Mouse (Mus musculus) megakaryocyte-erythroid progenitor cell, adult 5-6 weeks (primary cell): ENCODE results near the gene Slc9a2. TPM values are rescaled to one million over a fixed set of nuclear protein-coding genes. Genes with fewer than 3 reads are reported as not detected.
"Not testable (repeated sequence)": the region's sequence is repeated elsewhere in the genome, so short reads cannot be mapped to it uniquely, and the experiment has no call there.

ENCODE experiments used
- ATAC-seq: replicated peaks from 2 replicates; pipeline ENCODE4 v1.8.0; 2016; ENCODE audit warnings: mild to moderate bottlenecking, inconsistent platforms; ENCODE audit not compliant: severe bottlenecking, poor library complexity, low FRiP score, low TSS enrichment
- total RNA-seq, 2 experiments: library from RNA; stranded (forward) in 1 of 2; stranded (reverse) in 1 of 2; fragments of 200-1000, 215-1000 nt in 1 of 2; fragments of >200 nt in 1 of 2; fragmentation: Nextera tagmentation in 1 of 2; gene quantifications; 2 replicates each; pipeline ENCODE4 v1.2.3; 2014 to 2017

The Slc9a2 gene
- total RNA-seq, 2 experiments from 2014 or later, result 0.47 TPM; not detected in 1

- no peak for ATAC-seq
Measured at GRCm38 (mm10) chr1:40694296-40694695, 13.9 kb downstream of the Slc9a2 start.

DNA sequence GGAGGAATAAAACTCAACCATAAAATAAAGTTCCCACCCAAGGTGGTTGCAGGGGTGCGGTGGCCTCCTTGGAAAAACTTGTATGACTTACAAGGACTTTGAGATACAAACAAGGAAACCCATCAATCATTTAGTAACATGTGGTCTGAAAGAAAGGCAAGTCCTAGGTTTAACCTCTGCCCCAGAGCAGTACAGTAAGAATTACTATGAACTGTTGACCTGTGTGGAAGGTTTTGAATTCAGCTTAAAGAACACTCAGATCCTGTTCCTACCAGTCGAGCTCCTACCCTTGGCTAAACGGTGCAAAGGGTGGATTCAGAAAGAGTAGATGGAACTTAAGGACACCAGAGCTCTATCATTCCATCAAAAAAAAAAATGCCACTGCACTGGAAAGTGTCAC, 16.1 kb downstream of the Slc9a2 start:
- no peak for ATAC-seq

- no peak for ATAC-seq
Measured at GRCm38 (mm10) chr1:40705099-40705498, 24.7 kb downstream of the Slc9a2 start.

DNA sequence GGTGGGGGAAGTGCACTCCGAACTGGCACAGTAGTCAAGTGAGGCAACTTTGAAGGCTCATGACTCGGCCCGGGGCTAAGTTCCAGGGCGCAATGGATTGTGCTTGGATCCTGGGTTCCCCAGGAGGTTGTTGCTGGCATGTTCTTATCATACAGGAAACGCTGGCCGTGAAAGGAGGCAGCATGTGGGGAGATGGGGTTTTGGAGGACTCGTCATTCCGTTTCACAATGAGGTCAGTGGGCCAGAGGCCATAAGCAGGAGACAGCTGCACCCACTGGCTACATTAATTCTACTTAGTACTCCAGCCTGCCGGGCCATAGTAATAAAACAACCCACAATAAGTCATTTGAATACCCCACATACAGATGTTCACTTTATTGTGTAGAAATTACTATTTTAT, 34.6 kb downstream of the Slc9a2 start:
- ATAC-seq, result no peak; the same call in 1 of the 2 replicates

GRCm38 (mm10) chr1:40726051-40726450, 45.7 kb downstream of the Slc9a2 start:
- ATAC-seq, result no peak

DNA sequence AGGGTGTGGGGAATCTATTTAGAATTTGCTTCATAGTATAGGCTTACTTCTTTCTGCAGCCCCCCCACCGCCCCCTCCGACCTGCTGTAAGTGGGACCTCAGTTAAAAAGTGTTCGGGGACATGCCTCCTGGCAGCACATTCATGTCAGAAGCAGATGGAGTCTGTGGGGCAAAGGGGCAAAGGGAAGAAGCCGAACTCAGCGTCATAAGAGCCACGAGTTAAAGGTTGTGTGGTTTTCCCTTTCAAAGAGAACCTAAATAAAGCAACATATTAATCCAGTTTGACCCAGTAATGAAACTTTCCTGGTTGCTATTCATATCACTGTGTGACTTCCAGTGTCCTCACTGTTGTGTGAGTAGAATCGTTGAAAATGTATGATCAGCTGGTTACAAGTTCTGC, 47.0 kb downstream of the Slc9a2 start:
- ATAC-seq, result no peak

DNA sequence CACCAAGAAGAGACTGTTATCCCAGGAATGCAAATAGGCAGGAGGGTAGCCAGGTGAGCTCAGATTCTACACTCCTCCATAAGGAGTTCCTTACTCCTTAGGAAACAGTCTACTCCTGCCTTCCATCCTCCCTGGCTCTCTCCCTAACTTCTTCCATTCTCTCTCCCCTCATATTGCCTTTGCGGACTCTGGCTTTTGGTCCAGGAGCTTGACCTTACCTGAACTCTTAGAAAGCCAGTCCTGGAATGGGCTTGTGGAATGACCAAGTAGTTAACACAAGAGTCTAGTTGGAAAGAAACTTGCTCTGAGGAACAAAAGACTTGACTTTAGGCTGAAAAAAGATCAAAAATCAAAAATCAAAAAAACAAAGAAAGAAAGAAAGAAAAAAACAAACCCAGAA, 48.3 kb downstream of the Slc9a2 start:
- ATAC-seq, result no peak

DNA sequence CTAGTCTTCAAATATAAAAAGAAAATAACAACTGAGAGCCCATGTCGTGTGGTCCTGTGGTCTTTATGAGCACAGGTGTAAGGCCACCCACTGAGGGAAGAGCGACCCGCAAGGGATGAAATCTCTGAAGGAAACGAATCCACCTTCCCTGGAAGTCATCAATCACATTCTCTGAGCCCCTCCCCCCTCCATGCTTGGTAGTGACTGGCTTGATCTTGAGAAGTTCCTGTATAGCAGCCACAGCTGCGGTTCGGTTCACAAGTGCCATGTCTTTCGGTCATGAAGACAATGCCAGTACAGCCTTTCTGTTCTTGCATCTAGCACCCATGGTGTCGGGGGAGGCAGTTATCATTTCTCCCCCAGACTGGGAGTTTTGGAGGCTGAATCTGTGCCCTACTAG, 57.3 kb downstream of the Slc9a2 start:
- no peak for ATAC-seq

- ATAC-seq, result not testable (repeated sequence)
Measured at GRCm38 (mm10) chr1:40738246-40738645, 57.9 kb downstream of the Slc9a2 start.

DNA sequence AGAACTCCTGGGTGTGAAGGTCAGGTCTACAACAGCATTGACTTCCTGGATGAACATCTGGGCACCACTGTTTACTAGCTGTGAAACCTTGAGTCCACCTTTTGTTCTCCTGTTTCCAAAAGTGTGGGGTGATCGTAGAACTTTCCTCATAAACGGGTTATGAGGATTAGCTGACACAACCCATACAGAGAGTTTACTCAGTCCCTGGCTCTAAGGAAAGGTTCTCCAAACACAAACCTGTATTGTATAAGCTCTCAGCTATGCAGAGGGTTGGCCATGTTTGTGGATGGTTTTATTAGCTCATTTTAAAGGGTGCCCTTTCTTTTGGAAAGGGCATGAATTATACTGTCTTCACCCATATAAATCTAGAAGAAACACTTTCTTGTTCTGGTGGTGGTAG, 60.4 kb downstream of the Slc9a2 start:
- ATAC-seq, result no peak

DNA sequence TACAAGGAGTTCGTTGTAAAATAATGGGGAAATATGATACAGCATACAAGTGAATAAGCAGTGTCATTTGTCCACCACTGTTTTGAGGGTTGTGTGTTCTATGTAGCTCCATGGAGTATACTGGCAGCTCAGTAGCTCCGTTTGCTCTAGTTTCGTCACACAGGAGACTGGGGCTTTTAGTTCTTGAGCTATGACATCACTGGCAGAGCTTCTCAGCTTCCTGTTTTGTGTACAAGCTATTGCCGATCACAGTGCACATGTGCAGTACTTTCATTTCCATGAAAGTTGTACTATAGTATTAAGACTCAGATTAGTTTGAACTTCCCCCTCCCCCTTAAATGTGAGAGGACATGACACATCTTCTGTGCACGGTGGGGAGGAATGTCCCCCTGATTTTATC, 65.7 kb downstream of the Slc9a2 start:
- ATAC-seq, result no peak

GRCm38 (mm10) chr1:40759751-40760445, 79.5 kb downstream of the Slc9a2 start:
- no peak for ATAC-seq

DNA sequence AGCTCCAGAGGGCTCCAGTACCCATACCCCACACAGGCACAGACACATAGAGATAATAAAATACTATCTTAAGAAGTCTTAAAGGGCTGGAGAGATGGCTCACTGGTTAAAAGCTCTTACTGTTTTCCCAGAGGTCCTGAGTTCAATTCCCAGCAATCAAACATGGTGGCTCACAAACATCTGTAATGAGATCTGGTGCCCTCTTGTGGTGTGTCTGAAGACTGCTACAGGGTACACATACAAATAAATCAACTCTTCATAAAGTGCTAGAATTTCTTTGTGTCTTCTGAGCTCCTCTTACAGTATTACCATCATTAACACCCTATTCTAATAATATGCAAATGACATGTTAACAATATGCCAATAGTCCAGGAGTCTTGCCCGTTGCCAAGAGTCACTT, 83.7 kb downstream of the Slc9a2 start:
- ATAC-seq, result no peak

GRCm38 (mm10) chr1:40764701-40765275, 84.4 kb downstream of the Slc9a2 start:
- ATAC-seq, result no peak

DNA sequence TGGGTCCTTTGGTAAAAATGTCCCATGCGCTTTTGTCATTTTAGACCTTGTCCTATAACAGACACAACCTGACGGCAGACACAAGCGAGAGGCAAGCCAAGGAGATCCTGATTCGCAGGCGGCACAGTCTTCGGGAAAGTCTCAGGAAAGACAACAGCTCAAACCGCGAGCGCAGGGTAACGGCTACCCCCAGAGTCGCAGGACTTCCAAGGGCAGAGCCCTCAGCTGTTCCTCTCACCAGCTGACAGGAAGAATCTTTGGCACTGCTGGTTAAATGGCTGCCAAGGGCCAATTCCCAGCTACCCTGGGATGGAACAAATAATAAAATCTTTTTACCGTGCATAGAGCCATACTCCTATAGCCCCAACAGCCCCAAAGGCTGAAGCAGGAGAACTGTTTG, 85.1 kb downstream of the Slc9a2 start:
- no peak for ATAC-seq

DNA sequence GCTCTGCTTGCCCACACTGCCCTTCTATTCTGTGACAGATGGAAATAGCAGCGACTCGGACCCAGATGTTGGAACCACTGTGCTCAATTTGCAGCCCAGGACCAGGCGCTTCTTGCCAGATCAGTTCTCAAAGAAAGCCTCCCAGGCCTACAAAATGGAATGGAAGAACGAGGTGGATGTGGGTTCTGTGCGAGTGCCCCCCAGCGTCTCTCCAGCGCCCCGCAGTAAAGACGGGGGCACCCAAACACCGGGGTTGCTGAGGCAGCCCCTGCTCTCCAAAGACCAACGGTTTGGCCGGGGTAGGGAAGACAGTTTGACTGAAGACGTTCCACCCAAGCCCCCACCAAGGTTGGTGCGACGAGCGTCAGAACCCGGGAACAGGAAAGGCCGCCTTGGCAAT, 87.2 kb downstream of the Slc9a2 start:
- ATAC-seq, result no peak

GRCm38 (mm10) chr1:40768606-40769005, 88.2 kb downstream of the Slc9a2 start:
- ATAC-seq, result peak; percentile 82

- no peak for ATAC-seq
Measured at GRCm38 (mm10) chr1:40769331-40769894, 89.0 kb downstream of the Slc9a2 start.

- ATAC-seq, result peak; percentile 74
Measured at GRCm38 (mm10) chr1:40771196-40771970, 91.0 kb downstream of the Slc9a2 start.

DNA sequence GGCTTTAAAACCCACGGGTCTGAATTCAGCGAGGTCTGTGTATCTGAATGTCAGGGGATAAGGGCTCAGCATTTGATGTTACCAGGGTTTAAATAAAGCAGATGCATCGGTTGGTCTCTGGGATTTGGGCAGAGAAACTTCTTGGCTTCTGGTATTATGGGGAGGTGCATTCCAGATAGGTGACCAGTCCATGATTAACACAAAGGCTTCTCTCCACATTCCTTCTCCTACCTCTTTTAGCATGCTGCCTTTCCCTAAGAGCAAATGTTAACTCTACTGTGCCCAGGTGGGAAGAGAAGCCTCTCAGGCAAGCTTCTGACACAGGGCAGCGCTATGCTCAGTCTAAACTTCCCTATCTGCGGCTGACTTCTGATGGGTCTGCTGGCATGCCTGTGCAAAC, 92.9 kb downstream of the Slc9a2 start:
- ATAC-seq, result no peak
